Mouse (Mus musculus): Measurements from ENCODE around the gene Nmb.
"Not testable (repeated sequence)": the region's sequence is repeated elsewhere in the genome, so short reads cannot be mapped to it uniquely, and the experiment has no call there.

The Nmb gene

GRCm38 (mm10) chr7:80904921-80905515 is at the start of gene Nmb:
Nmb (minus strand) TSS chr7:80905076.
- peak; percentile 69 for DNase-seq (ENCODE audit: low spot score)

GRCm38 (mm10) chr7:80954251-80954650 is 49.4 kb upstream of the Nmb start:
- no peak for DNase-seq (ENCODE audit: low spot score)

- DNase-seq (ENCODE audit: low spot score) = no peak
These were observed 47.3 kb upstream of the Nmb start for GRCm38 (mm10) chr7:80952140-80952539.

GRCm38 (mm10) chr7:80951461-80951860 is 46.6 kb upstream of the Nmb start:
- DNase-seq (ENCODE audit: low spot score) = no peak

- peak; percentile 95 for DNase-seq (ENCODE audit: low spot score)
These were observed 42.8 kb upstream of the Nmb start, which contains the start of gene Sec11a for GRCm38 (mm10) chr7:80947445-80948350. Sec11a (minus strand) TSS chr7:80947780.

- no peak for DNase-seq (ENCODE audit: low spot score)
These were observed 34.9 kb upstream of the Nmb start for GRCm38 (mm10) chr7:80939808-80940207.

- not testable (repeated sequence) for DNase-seq (ENCODE audit: low spot score)
These were observed 32.4 kb upstream of the Nmb start for GRCm38 (mm10) chr7:80937304-80937666.

GRCm38 (mm10) chr7:80936617-80937303 is 31.9 kb upstream of the Nmb start:
- not testable (repeated sequence) for DNase-seq (ENCODE audit: low spot score)

- DNase-seq (ENCODE audit: low spot score) = no peak
These were observed 31.0 kb upstream of the Nmb start for GRCm38 (mm10) chr7:80935834-80936233.

- DNase-seq (ENCODE audit: low spot score) = no peak
These were observed 27.9 kb upstream of the Nmb start for GRCm38 (mm10) chr7:80932777-80933176.

- DNase-seq (ENCODE audit: low spot score) = peak; percentile 18
These were observed 26.8 kb upstream of the Nmb start for GRCm38 (mm10) chr7:80931618-80932207.

GRCm38 (mm10) chr7:80923165-80923564 is 18.3 kb upstream of the Nmb start:
- no peak for DNase-seq (ENCODE audit: low spot score)

- no peak for DNase-seq (ENCODE audit: low spot score)
These were observed 14.8 kb upstream of the Nmb start for GRCm38 (mm10) chr7:80919647-80920008.

- no peak for DNase-seq (ENCODE audit: low spot score)
These were observed 14.2 kb upstream of the Nmb start for GRCm38 (mm10) chr7:80918982-80919646.

- DNase-seq (ENCODE audit: low spot score) = no peak
These were observed 13.1 kb upstream of the Nmb start for GRCm38 (mm10) chr7:80917916-80918465.

- no peak for DNase-seq (ENCODE audit: low spot score)
These were observed 7.6 kb upstream of the Nmb start for GRCm38 (mm10) chr7:80912496-80912895.

GRCm38 (mm10) chr7:80911053-80911452 is 6.2 kb upstream of the Nmb start:
- no peak for DNase-seq (ENCODE audit: low spot score)

GRCm38 (mm10) chr7:80903625-80904422 is 1.1 kb downstream of the Nmb start:
- DNase-seq (ENCODE audit: low spot score) = no peak

GRCm38 (mm10) chr7:80901541-80902274 is 3.2 kb downstream of the Nmb start:
- no peak for DNase-seq (ENCODE audit: low spot score)

- peak; percentile 93 for DNase-seq (ENCODE audit: low spot score)
These were observed 3.9 kb downstream of the Nmb start, which contains the start of gene Wdr73 for GRCm38 (mm10) chr7:80900944-80901501. Wdr73 (minus strand) TSS chr7:80901269.
